Mouse (Mus musculus) C2C12 (cell line): Measurements from ENCODE around the gene Pdzd2. TPM values are rescaled to one million over a fixed set of nuclear protein-coding genes. Genes with fewer than 3 reads are reported as not detected.

Experiments
- H3K27me3 ChIP-seq: one replicate; pipeline ENCODE4 v1.6.1; 2011; ENCODE audit not compliant: control insufficient read depth, insufficient read depth, insufficient read length
- H3K36me3 ChIP-seq: one replicate; pipeline ENCODE4 v1.6.1; 2011; ENCODE audit not compliant: control insufficient read depth, insufficient read depth
- H3K4me3 ChIP-seq: one replicate; pipeline ENCODE4 v1.5.1; 2011; ENCODE audit warnings: mild to moderate bottlenecking, control low read depth; ENCODE audit not compliant: poor library complexity, insufficient read depth, severe bottlenecking
- H3K79me2 ChIP-seq: one replicate; pipeline ENCODE4 v1.6.1; 2011; ENCODE audit not compliant: control insufficient read depth, insufficient read depth
- H3K79me3 ChIP-seq: one replicate; pipeline ENCODE4 v1.6.1; 2011; ENCODE audit warnings: low read depth, control low read depth
- H3ac ChIP-seq: one replicate; pipeline ENCODE3; 2011; ENCODE audit warnings: low read depth; ENCODE audit not compliant: control insufficient read depth, insufficient read length
- CEBPB ChIP-seq: IDR thresholded peaks from one replicate; pipeline ENCODE4 v1.6.1; 2011; ENCODE audit warnings: low read depth, mild to moderate bottlenecking, control low read depth, moderate library complexity
- CTCF ChIP-seq: IDR thresholded peaks from one replicate; pipeline ENCODE4 v1.5.1; 2011; ENCODE audit not compliant: control insufficient read depth, insufficient read depth, insufficient read length
- FOSL1 ChIP-seq: IDR thresholded peaks from one replicate; pipeline ENCODE4 v1.8.0; 2011; ENCODE audit warnings: mild to moderate bottlenecking, low read length; ENCODE audit not compliant: poor library complexity, insufficient read depth, severe bottlenecking
- MAX ChIP-seq: IDR thresholded peaks from one replicate; pipeline ENCODE4 v1.6.1; 2011; ENCODE audit warnings: mild to moderate bottlenecking, control low read depth
- MYOD1 ChIP-seq: IDR thresholded peaks from one replicate; pipeline ENCODE4 v1.6.1; 2011; ENCODE audit warnings: low read depth; ENCODE audit not compliant: control insufficient read depth, insufficient read length
- MYOG ChIP-seq: IDR thresholded peaks from one replicate; pipeline ENCODE4 v1.6.1; 2011; ENCODE audit not compliant: control insufficient read depth, insufficient read length; ENCODE audit errors: extremely low read depth
- USF1 ChIP-seq: IDR thresholded peaks from one replicate; pipeline ENCODE4 v1.6.1; 2011; ENCODE audit warnings: low read depth, mild to moderate bottlenecking, control low read depth, moderate library complexity
- polyA plus RNA-seq: library from polyadenylated mRNA; unstranded; fragments of >200 nt; fragmentation: generic; extraction: Trizol; gene quantifications from one replicate; pipeline ENCODE4 v1.2.1, GENCODE M21; 2012; ENCODE audit warnings: missing spikeins

The Pdzd2 gene
- polyA plus RNA-seq, 1 experiment = 0.01 TPM

DNA sequence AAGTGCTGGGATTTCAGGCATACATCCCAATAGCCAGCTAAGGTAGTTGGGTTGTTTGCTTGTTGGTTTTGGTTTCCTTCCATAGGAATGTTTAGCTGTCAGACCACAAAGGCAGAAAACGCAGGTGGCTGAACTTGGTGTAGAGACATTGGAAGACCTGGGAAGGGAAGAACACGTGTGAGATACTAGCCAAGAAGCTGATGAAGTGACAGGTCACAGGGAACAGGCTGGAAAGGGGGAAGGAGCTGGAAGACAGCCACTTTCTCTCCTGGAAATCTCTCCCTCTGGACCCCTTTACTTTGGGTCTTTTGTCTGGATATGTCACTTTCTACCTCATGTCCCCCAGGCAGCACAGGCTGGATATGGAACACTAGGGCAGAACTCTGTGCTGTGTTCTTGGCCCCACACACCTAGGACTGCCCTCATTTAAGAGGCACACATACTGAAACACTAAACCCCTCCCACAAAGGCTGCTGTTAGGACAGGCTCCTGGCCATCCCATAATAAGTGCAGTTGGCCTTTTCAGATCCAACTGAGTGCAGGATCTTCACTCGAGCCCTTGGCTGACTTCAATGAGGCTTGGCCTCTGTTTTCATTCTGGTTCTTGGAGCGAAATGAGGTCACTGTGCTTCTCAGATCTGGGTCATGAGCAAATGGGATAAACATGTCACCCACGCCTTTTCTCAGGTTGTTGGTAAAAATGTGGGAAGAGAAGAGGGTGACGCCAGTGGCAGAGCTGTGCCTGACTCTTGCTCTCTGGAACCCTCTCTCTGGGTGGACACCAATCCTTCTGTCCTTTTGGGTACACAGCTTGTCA lies 17.8 kb downstream of the Pdzd2 start:
- peaks cover under 1% of the 10 kb centered on the region for H3K27me3 ChIP-seq
- H3K79me2 ChIP-seq = no peaks in the 10 kb centered on the region
- no peak overlapping the region for H3ac ChIP-seq
- no peaks in the 10 kb centered on the region for H3K36me3 ChIP-seq
- no peaks in the 10 kb centered on the region for H3K79me3 ChIP-seq
- no peak for TF ChIP-seq FOSL1
- no peak for TF ChIP-seq MAX
- no peak for TF ChIP-seq MYOG
- TF ChIP-seq CEBPB = no peak
- no peak for TF ChIP-seq CTCF
- no peak for TF ChIP-seq USF1
- no peak for TF ChIP-seq MYOD1
- no peak overlapping the region for H3K4me3 ChIP-seq

DNA sequence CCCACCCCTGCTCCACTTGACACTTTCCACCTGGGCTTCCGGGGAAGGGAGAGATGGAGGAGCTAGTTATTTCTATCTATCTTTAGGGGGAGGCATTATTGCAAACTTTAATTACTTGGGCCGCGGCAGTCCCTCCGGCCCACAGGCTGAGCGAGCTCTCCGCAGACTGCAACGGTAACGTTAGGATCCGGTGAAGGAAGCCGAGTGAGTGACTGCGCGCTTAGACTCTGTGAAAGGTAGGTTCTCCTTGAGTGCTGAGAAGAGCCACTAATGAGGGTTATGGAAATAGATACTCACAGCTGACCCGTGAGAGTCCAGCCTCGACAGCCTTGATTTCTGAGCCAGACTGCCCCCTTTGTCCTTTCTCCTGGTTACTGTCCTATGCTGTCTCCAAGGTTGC lies 20.9 kb downstream of the Pdzd2 start:
- TF ChIP-seq FOSL1 (no peak), USF1 (no peak), MYOG (no peak), MAX (no peak), MYOD1 (no peak), CTCF (no peak), CEBPB (no peak)
- Histone ChIP-seq H3K36me3 (no peaks in the 10 kb centered on the region), H3ac (no peak overlapping the region), H3K4me3 (no peak overlapping the region), H3K27me3 (peaks cover 3% of the 10 kb centered on the region), H3K79me2 (no peaks in the 10 kb centered on the region), H3K79me3 (no peaks in the 10 kb centered on the region)

DNA sequence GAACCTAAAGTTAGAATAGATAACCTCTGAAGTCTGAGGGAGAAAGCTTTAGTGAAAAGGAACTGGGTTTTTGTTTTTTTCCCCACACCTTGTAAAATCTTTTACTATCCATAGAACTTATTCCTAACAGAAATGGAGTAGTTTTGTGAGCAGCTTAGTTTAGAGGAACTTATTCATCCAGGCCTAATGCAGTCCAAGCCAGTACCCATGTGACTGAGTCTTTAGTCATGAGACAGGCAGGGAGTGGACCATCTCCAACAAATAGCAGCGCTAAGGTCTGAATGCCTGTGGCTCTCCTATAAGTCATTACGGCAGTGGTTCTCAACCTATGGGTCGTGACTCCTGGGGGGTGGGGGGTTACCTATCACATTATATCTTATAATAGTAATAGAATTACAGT lies 22.3 kb downstream of the Pdzd2 start:
- Histone ChIP-seq H3K36me3 (no peaks in the 10 kb centered on the region), H3K27me3 (peaks cover 3% of the 10 kb centered on the region), H3ac (no peak overlapping the region), H3K79me2 (no peaks in the 10 kb centered on the region), H3K79me3 (no peaks in the 10 kb centered on the region), H3K4me3 (no peak overlapping the region)
- TF ChIP-seq MAX (no peak), FOSL1 (no peak), USF1 (peak; percentile 58), MYOG (no peak), MYOD1 (no peak), CTCF (no peak), CEBPB (no peak)

DNA sequence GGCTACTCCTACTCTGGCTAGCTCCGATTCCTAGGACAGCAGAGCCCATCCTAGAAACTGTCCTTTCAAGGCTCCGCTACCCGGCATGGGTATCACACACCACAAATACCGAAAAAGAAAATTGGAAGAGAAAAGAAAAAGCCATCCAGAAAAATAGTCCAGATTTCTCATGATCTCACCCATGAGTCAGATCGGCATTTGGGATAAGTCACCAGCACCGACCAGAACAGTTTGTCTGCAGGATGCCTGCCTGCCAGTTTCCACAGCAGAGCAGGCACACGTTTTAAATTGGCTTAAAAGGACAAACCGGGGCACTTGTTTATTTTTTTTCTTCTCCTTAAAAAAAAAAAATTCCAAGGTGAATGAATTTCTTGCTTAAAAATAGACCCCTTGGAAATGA lies 22.8 kb downstream of the Pdzd2 start:
- H3K79me3 ChIP-seq = no peaks in the 10 kb centered on the region
- H3K27me3 ChIP-seq = peaks cover 3% of the 10 kb centered on the region
- TF ChIP-seq MYOG (no peak), MYOD1 (no peak), FOSL1 (no peak), CTCF (no peak), CEBPB (no peak), USF1 (no peak), MAX (no peak)
- H3K36me3 ChIP-seq = no peaks in the 10 kb centered on the region
- H3ac ChIP-seq = no peak overlapping the region
- no peaks in the 10 kb centered on the region for H3K79me2 ChIP-seq
- no peak overlapping the region for H3K4me3 ChIP-seq

DNA sequence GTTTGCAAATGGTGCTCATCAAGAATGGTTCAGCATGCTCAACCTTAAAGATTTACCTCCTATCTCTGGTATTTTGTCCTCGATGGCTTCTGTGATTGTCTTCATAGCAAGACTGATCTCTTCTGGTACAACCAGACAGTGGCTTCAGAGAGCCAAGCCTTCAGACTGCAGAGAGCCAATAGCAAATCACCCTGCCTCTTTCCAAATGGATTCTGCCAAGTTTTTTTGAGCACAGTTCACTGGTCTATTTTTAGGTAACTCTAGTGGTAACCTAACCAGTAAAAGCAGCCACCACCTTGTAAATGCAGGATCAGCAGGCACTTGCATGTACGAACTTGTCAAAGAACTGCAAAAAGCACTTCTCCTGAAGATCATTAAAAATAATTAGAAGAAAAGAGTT lies 25.4 kb downstream of the Pdzd2 start:
- TF ChIP-seq MYOG (no peak), CTCF (no peak)
- Histone ChIP-seq H3K79me2 (no peaks in the 10 kb centered on the region), H3K79me3 (no peaks in the 10 kb centered on the region), H3K27me3 (peaks cover 3% of the 10 kb centered on the region), H3ac (no peak overlapping the region), H3K4me3 (no peak overlapping the region), H3K36me3 (no peaks in the 10 kb centered on the region)

DNA sequence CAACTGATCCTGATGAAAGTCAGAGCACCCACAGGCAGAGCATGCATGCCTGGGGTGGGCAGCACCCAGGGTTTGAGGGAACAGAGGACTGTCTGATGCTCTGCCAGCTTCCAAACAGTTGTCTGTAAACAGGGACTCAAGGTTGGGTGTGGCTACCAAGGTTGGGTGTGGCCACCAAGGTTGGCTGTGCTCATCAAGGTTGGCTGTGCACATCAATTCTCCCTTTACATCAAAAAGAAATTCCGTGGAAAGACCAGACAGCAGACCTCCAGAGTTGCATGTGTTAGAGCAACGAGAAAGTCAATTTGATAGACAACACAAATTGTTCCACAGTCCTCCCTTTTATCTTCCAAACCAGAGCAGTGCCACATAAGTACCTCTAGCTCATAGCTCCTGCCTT lies 26.5 kb downstream of the Pdzd2 start:
- Histone ChIP-seq H3K79me3 (no peaks in the 10 kb centered on the region), H3K27me3 (peaks cover 3% of the 10 kb centered on the region), H3ac (no peak overlapping the region), H3K79me2 (no peaks in the 10 kb centered on the region), H3K36me3 (no peaks in the 10 kb centered on the region), H3K4me3 (no peak overlapping the region)
- TF ChIP-seq MYOD1 = no peak
